In the genomic region with DNA sequence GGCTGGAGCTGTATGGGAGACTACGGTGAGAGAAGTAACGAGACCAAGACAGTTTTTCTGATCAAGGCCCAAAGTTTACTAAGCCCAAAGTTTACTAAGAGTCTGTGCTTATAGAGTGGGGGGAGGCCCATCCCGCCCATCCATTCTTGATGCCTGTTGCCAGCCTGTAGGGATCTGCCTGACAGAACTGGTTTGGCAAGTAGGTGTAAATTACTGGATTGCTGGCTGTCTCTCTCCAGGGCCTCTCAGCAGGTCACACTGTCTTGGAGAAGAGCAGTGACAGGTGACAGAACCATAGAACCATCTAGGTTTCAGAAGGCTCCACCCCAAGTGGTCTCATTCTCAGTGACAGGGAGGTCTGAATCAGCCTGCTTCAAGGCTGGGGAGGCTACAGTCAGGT, we compare ENCODE assay signal across 21 mouse cellular contexts.
DNase-seq lines count a peak whose midpoint lies in the region; ATAC-seq and TF ChIP-seq lines count a peak whose summit lies in the region.
"Had no signal": no experiment of that assay in that cellular context is flagged by ENCODE, and none has a peak within 500 bp of the region (broad histone marks: within the 10 kb centered on the region; RNA-seq: fewer than 3 reads in every experiment).

No protein-coding gene starts in this region.

- no peaks in the 10 kb centered on the region for H3K36me3 ChIP-seq in limb, embryonic 15.5 days
- peaks cover 3% of the 10 kb centered on the region; the same call in 1 of the 2 replicates for H3K36me3 ChIP-seq in limb, embryonic 10.5 days
- no peaks in the 10 kb centered on the region for H3K36me3 ChIP-seq in embryonic facial prominence, embryonic 14.5 days (ENCODE audit: control insufficient read depth, insufficient read depth, low read length)
- H3K36me3 ChIP-seq in liver, embryonic 11.5 days (ENCODE audit: control insufficient read depth, insufficient read depth, low read length): no peaks in the 10 kb centered on the region
- H3K36me3 ChIP-seq in liver, postnatal 0 days (replicated peaks; ENCODE audit: insufficient read depth, low read length): no peaks in the 10 kb centered on the region
- H3K36me3 ChIP-seq: embryonic facial prominence, embryonic 15.5 days; hindbrain, embryonic 12.5 days; hindbrain, embryonic 15.5 days had no signal

- H3K27me3 ChIP-seq in limb, embryonic 15.5 days: no peaks in the 10 kb centered on the region
- H3K27me3 ChIP-seq in limb, embryonic 10.5 days (ENCODE audit: low read depth, poor library complexity, severe bottlenecking): no peaks in the 10 kb centered on the region
- H3K27me3 ChIP-seq in embryonic facial prominence, embryonic 14.5 days (replicated peaks; ENCODE audit: control insufficient read depth, insufficient read depth, low read length): no peaks in the 10 kb centered on the region
- no peaks in the 10 kb centered on the region for H3K27me3 ChIP-seq in liver, embryonic 11.5 days (replicated peaks; ENCODE audit: control insufficient read depth, insufficient read depth, low read length)
- no peaks in the 10 kb centered on the region for H3K27me3 ChIP-seq in liver, postnatal 0 days (ENCODE audit: insufficient read depth, low read length)
- H3K27me3 ChIP-seq: embryonic facial prominence, embryonic 15.5 days; hindbrain, embryonic 12.5 days; hindbrain, embryonic 15.5 days had no signal

- H3K4me3 ChIP-seq in limb, embryonic 15.5 days: no peak overlapping the region
- no peak overlapping the region for H3K4me3 ChIP-seq in limb, embryonic 10.5 days
- H3K4me3 ChIP-seq in embryonic facial prominence, embryonic 14.5 days (ENCODE audit: low read depth, low read length): no peak overlapping the region
- no peak overlapping the region for H3K4me3 ChIP-seq in liver, embryonic 11.5 days (ENCODE audit: low read depth, low read length)
- no peak overlapping the region for H3K4me3 ChIP-seq in liver, postnatal 0 days (ENCODE audit: low read depth, low read length)
- H3K4me3 ChIP-seq: embryonic facial prominence, embryonic 15.5 days; gastrocnemius, adult 2 months; hindbrain, embryonic 12.5 days; hindbrain, embryonic 15.5 days had no signal

- 0 out of 2 replicates have a peak overlapping the region, but pooled peaks have one; percentile 38 for H3K27ac ChIP-seq in limb, embryonic 15.5 days
- H3K27ac ChIP-seq in limb, embryonic 10.5 days: no peak overlapping the region
- H3K27ac ChIP-seq in embryonic facial prominence, embryonic 14.5 days (replicated peaks; ENCODE audit: low read depth, low read length): no peak overlapping the region
- H3K27ac ChIP-seq in liver, embryonic 11.5 days (ENCODE audit: low read depth, low read length): no peak overlapping the region
- H3K27ac ChIP-seq in liver, postnatal 0 days (ENCODE audit: low read depth): no peak overlapping the region
- H3K27ac ChIP-seq: embryonic facial prominence, embryonic 15.5 days; gastrocnemius, adult 2 months; hindbrain, embryonic 12.5 days; hindbrain, embryonic 15.5 days had no signal

- no peak overlapping the region for H3K9ac ChIP-seq in limb, embryonic 15.5 days
- H3K9ac ChIP-seq in embryonic facial prominence, embryonic 14.5 days (ENCODE audit: low read depth, low read length): no peak overlapping the region
- H3K9ac ChIP-seq in liver, embryonic 11.5 days (ENCODE audit: low read depth, low read length): no peak overlapping the region
- H3K9ac ChIP-seq in liver, postnatal 0 days (replicated peaks): no peak overlapping the region
- H3K9ac ChIP-seq: embryonic facial prominence, embryonic 15.5 days; forebrain, postnatal 0 days; hindbrain, embryonic 12.5 days; hindbrain, embryonic 15.5 days had no signal

- no peak for TF ChIP-seq EP300 in liver, postnatal 0 days (IDR thresholded peaks at IDR 0.05; ENCODE audit: low read depth)

- H3K4me1 ChIP-seq in limb, embryonic 15.5 days: peaks cover 3% of the 10 kb centered on the region; the same call in 1 of the 2 replicates
- H3K4me1 ChIP-seq in limb, embryonic 10.5 days: peaks cover 9% of the 10 kb centered on the region
- H3K4me1 ChIP-seq in embryonic facial prominence, embryonic 14.5 days (ENCODE audit: control insufficient read depth, insufficient read depth, low read length): peaks cover 4% of the 10 kb centered on the region
- H3K4me1 ChIP-seq in liver, embryonic 11.5 days (replicated peaks; ENCODE audit: control insufficient read depth, insufficient read depth, low read length): 0 out of 2 replicates have a peak, but pooled peaks cover 3% of the 10 kb centered on the region
- H3K4me1 ChIP-seq in liver, postnatal 0 days (ENCODE audit: insufficient read depth): no peaks in the 10 kb centered on the region

- H3K9me3 ChIP-seq in limb, embryonic 15.5 days: no peaks in the 10 kb centered on the region
- no peaks in the 10 kb centered on the region for H3K9me3 ChIP-seq in limb, embryonic 10.5 days (replicated peaks)
- H3K9me3 ChIP-seq in embryonic facial prominence, embryonic 14.5 days (ENCODE audit: control insufficient read depth, low read length): no peaks in the 10 kb centered on the region
- no peaks in the 10 kb centered on the region for H3K9me3 ChIP-seq in liver, embryonic 11.5 days (ENCODE audit: control insufficient read depth, low read length)
- no peaks in the 10 kb centered on the region for H3K9me3 ChIP-seq in liver, postnatal 0 days (ENCODE audit: low read length)
- H3K9me3 ChIP-seq: embryonic facial prominence, embryonic 15.5 days; hindbrain, embryonic 12.5 days; hindbrain, embryonic 15.5 days had no signal

- no peak for DNase-seq in limb, embryonic 10.5 days (ENCODE audit: low spot score)
- peak; percentile 13 for DNase-seq in ZHBTc4 (ENCODE audit: low read depth, low spot score)
- peak; percentile 70 for DNase-seq in embryonic facial prominence, embryonic 14.5 days (ENCODE audit: low spot score)
- DNase-seq in liver, embryonic 11.5 days (ENCODE audit: low spot score): no peak
- DNase-seq in liver, postnatal 0 days: no peak
- DNase-seq: adrenal gland, postnatal 10 days; adrenal gland, postnatal 36 days; cerebellum, adult 18-20 months; cerebellum, adult 9-10 months; cerebellum, postnatal 14 days; forebrain, postnatal 0 days; gastrocnemius, adult 2 months; gastrocnemius, postnatal 14 days; heart, adult 11 months had no signal

- no peak for ATAC-seq in limb, embryonic 15.5 days (ENCODE audit: insufficient number of reproducible peaks, low FRiP score, low TSS enrichment, low read depth)
- peak; percentile 80; the same call in 1 of the 2 replicates for ATAC-seq in embryonic facial prominence, embryonic 14.5 days (ENCODE audit: low read depth)
- no peak for ATAC-seq in liver, embryonic 11.5 days (replicated peaks; ENCODE audit: low FRiP score)
- no peak for ATAC-seq in liver, postnatal 0 days
- ATAC-seq: CD4-positive, CD25-positive, alpha-beta regulatory T cell, adult 4 months; forebrain, embryonic 14.5 days; forebrain, postnatal 0 days had no signal

- no peak overlapping the region for H3K4me2 ChIP-seq in limb, embryonic 15.5 days
- H3K4me2 ChIP-seq in embryonic facial prominence, embryonic 14.5 days (ENCODE audit: low read depth, low read length): no peak overlapping the region
- no peak overlapping the region for H3K4me2 ChIP-seq in liver, embryonic 11.5 days
- no peak overlapping the region for H3K4me2 ChIP-seq in liver, postnatal 0 days (ENCODE audit: low read depth, low read length)
- H3K4me2 ChIP-seq: embryonic facial prominence, embryonic 15.5 days; heart, embryonic 11.5 days; hindbrain, embryonic 12.5 days; hindbrain, embryonic 15.5 days had no signal

- TF ChIP-seq CTCF in liver, postnatal 0 days (IDR thresholded peaks at IDR 0.05; ENCODE audit: low read depth): no peak

- 78% methylated on average over 3 of the region's 3 CpGs for WGBS in limb, embryonic 15.5 days
- 67% methylated on average over 3 of the region's 3 CpGs for WGBS in limb, embryonic 10.5 days
- WGBS in embryonic facial prominence, embryonic 14.5 days: 80% methylated on average over 3 of the region's 3 CpGs
- 80% methylated on average over 3 of the region's 3 CpGs for WGBS in liver, embryonic 11.5 days
- 87% methylated on average over 3 of the region's 3 CpGs for WGBS in liver, postnatal 0 days (ENCODE audit: insufficient replicate concordance)

Comparison
In these comparisons a context has a peak if more than half of its experiments do, and no peak if none do; other contexts are left out.
1. DNase-seq: peak in ZHBTc4 (single experiment) and embryonic facial prominence, embryonic 14.5 days (single experiment); none in limb, embryonic 10.5 days (single experiment), liver, embryonic 11.5 days (single experiment) and liver, postnatal 0 days (single experiment).